Mouse (Mus musculus): ENCODE results near the gene Nptn.

Nptn gene

DNA sequence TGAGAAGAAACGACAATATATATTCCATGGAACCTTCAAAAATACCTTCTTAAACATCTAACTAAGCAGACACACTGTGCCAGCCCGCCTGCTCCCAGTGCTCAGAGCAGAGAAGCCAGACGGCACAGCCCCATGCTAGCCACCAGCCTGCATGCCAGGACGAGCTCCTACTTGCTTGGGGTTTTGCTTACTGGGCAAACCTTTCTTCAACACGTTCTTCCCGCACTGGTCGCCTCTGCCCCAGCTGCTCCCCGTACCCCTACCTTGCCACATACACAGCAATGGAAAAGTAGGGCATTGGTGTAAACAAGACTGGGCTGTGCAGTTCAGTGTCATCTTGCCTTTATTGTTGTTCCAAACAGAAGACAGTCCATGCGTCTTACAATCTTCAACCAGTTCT, 83.5 kb downstream of the Nptn start:
- no peaks in the 10 kb centered on the region for H3K27me3 ChIP-seq (ENCODE audit: insufficient read depth, low read length)
- H3K9me3 ChIP-seq (ENCODE audit: low read length) = no peaks in the 10 kb centered on the region
- H3K36me3 ChIP-seq (ENCODE audit: insufficient read depth, low read length) = peaks cover 18% of the 10 kb centered on the region
- no peak overlapping the region for H3K4me3 ChIP-seq (replicated peaks; ENCODE audit: low read length)
- TF ChIP-seq CTCF (conservative IDR thresholded peaks at IDR 0.05; ENCODE audit: low read length) (no peak), NANOG (IDR thresholded peaks at IDR 0.05; ENCODE audit: borderline replicate concordance, low read length) (no peak), POU5F1 (IDR thresholded peaks at IDR 0.05; ENCODE audit: borderline replicate concordance, low read length) (no peak)
- peaks cover 30% of the 10 kb centered on the region for H3K4me1 ChIP-seq (replicated peaks; ENCODE audit: low read depth, low read length)

DNA sequence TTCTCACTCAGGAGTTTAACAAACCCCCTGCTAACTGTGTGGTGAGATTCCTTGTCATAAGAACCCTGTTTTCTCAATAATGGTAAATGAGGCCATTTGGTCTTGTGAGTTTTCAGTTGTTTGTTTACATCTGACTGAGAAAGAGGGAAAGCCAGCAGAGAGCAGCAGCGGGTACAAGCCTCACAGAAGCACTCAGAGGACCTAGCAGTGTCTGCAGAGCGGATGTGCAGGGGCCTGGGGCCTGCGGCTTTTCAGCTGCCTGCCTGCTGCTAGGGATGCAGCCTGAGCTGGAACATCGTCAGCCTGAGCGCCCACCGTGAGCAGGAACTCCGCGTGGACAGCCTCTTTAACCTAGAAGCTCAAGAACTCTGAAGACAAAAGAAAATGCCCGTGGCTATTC, 84.2 kb downstream of the Nptn start:
- H3K4me1 ChIP-seq (replicated peaks; ENCODE audit: low read depth, low read length) = peaks cover 36% of the 10 kb centered on the region
- TF ChIP-seq CTCF (conservative IDR thresholded peaks at IDR 0.05; ENCODE audit: low read length) (no peak), POU5F1 (IDR thresholded peaks at IDR 0.05; ENCODE audit: borderline replicate concordance, low read length) (no peak), NANOG (IDR thresholded peaks at IDR 0.05; ENCODE audit: borderline replicate concordance, low read length) (no peak)
- peaks cover 18% of the 10 kb centered on the region for H3K36me3 ChIP-seq (ENCODE audit: insufficient read depth, low read length)
- no peak overlapping the region for H3K4me3 ChIP-seq (replicated peaks; ENCODE audit: low read length)
- no peaks in the 10 kb centered on the region for H3K27me3 ChIP-seq (ENCODE audit: insufficient read depth, low read length)
- no peaks in the 10 kb centered on the region for H3K9me3 ChIP-seq (ENCODE audit: low read length)

DNA sequence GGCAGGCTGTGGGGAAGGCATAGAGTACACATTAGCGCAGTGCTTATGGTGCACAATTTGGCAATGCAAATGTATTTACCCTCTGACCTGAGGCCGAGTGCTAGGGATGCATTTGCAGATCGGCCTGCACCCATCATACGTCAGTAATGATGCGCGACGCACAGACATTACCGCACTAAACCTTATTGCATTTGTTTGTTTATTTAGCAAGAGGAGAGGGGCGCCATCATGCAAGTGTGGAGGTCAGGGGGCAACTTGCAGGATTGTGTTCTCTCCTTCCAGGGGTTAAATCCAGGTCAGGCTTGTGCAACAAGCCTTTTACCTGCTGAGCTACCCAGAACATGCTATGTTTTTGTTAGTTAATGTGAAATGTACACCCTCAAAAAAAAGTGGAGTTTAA, 85.2 kb downstream of the Nptn start:
- H3K9me3 ChIP-seq (ENCODE audit: low read length) = no peaks in the 10 kb centered on the region
- peaks cover 14% of the 10 kb centered on the region for H3K36me3 ChIP-seq (ENCODE audit: insufficient read depth, low read length)
- no peaks in the 10 kb centered on the region for H3K27me3 ChIP-seq (ENCODE audit: insufficient read depth, low read length)
- TF ChIP-seq CTCF (conservative IDR thresholded peaks at IDR 0.05; ENCODE audit: low read length) (no peak), POU5F1 (IDR thresholded peaks at IDR 0.05; ENCODE audit: borderline replicate concordance, low read length) (no peak), NANOG (IDR thresholded peaks at IDR 0.05; ENCODE audit: borderline replicate concordance, low read length) (no peak)
- H3K4me1 ChIP-seq (replicated peaks; ENCODE audit: low read depth, low read length) = peaks cover 46% of the 10 kb centered on the region
- H3K4me3 ChIP-seq (replicated peaks; ENCODE audit: low read length) = no peak overlapping the region

DNA sequence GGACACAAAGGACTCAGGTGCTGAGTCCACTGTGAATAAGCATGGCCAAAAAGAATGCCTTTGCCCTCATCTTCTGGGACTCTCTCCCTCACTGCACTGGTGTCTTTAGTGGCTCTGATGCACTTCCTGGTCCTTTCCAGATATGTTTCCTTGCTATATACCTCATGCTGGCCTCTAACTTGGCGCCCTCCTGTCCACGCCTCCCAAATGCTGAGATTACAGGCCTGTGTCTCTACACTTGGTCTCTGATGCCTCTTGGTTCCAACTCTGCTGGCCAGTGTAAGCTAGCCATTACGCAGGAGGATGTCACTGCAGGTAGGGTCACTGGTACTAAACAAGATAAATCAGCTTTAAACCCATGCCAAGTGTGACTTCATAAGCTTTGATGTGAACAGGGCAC, 86.1 kb downstream of the Nptn start:
- no peak overlapping the region for H3K4me3 ChIP-seq (replicated peaks; ENCODE audit: low read length)
- H3K4me1 ChIP-seq (replicated peaks; ENCODE audit: low read depth, low read length) = peaks cover 55% of the 10 kb centered on the region
- H3K36me3 ChIP-seq (ENCODE audit: insufficient read depth, low read length) = peaks cover 5% of the 10 kb centered on the region; the same call in 1 of the 2 replicates
- no peaks in the 10 kb centered on the region for H3K27me3 ChIP-seq (ENCODE audit: insufficient read depth, low read length)
- TF ChIP-seq CTCF (conservative IDR thresholded peaks at IDR 0.05; ENCODE audit: low read length) = no peak
- TF ChIP-seq NANOG (IDR thresholded peaks at IDR 0.05; ENCODE audit: borderline replicate concordance, low read length) = no peak
- no peak for TF ChIP-seq POU5F1 (IDR thresholded peaks at IDR 0.05; ENCODE audit: borderline replicate concordance, low read length)
- no peaks in the 10 kb centered on the region for H3K9me3 ChIP-seq (ENCODE audit: low read length)

DNA sequence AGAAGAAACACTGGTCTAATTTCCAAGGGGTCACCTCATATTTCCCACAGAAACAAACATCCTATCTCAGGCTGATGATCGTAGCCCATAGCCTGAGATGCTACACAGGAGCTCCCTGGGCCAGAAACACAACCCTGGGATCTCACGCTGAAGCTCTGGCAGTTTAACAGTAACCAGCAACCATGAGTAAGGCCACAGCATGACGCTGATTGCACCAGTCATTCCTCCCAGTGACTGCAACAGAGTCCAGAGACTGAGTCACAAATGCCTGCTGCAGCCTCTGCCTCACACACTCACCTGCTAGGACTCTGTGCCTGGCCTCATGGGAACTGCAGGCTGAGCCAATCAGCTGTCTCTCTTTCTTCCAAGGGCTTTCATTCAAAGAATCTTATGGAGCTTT, 87.0 kb downstream of the Nptn start:
- peaks cover 4% of the 10 kb centered on the region; the same call in 1 of the 2 replicates for H3K36me3 ChIP-seq (ENCODE audit: insufficient read depth, low read length)
- no peaks in the 10 kb centered on the region for H3K9me3 ChIP-seq (ENCODE audit: low read length)
- peaks cover 61% of the 10 kb centered on the region for H3K4me1 ChIP-seq (replicated peaks; ENCODE audit: low read depth, low read length)
- H3K4me3 ChIP-seq (replicated peaks; ENCODE audit: low read length) = no peak overlapping the region
- no peak for TF ChIP-seq POU5F1 (IDR thresholded peaks at IDR 0.05; ENCODE audit: borderline replicate concordance, low read length)
- no peaks in the 10 kb centered on the region for H3K27me3 ChIP-seq (ENCODE audit: insufficient read depth, low read length)

DNA sequence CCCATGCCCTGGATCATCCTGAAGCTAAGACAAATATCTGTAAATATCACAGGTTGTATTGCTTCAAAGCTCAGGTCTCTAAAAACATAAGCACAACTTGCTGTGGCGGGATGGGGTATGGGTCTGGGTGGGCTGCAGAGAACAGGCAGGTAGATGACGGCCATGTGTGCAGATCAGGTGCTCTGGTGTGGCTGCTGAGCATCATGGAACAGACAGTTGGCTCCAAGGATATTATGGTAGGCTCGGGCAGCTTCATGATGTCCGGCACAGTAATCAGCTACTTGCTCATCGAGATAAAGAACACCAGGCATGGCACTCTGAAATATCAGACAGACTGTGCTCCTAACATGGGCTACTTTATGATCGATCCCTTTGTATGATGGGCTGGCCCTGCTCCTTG, 87.8 kb downstream of the Nptn start:
- no peak overlapping the region for H3K4me3 ChIP-seq (replicated peaks; ENCODE audit: low read length)
- TF ChIP-seq CTCF (conservative IDR thresholded peaks at IDR 0.05; ENCODE audit: low read length) (no peak), POU5F1 (IDR thresholded peaks at IDR 0.05; ENCODE audit: borderline replicate concordance, low read length) (no peak), NANOG (IDR thresholded peaks at IDR 0.05; ENCODE audit: borderline replicate concordance, low read length) (no peak)
- no peaks in the 10 kb centered on the region for H3K9me3 ChIP-seq (ENCODE audit: low read length)
- H3K4me1 ChIP-seq (replicated peaks; ENCODE audit: low read depth, low read length) = peaks cover 68% of the 10 kb centered on the region
- no peaks in the 10 kb centered on the region for H3K27me3 ChIP-seq (ENCODE audit: insufficient read depth, low read length)
- H3K36me3 ChIP-seq (ENCODE audit: insufficient read depth, low read length) = no peaks in the 10 kb centered on the region

DNA sequence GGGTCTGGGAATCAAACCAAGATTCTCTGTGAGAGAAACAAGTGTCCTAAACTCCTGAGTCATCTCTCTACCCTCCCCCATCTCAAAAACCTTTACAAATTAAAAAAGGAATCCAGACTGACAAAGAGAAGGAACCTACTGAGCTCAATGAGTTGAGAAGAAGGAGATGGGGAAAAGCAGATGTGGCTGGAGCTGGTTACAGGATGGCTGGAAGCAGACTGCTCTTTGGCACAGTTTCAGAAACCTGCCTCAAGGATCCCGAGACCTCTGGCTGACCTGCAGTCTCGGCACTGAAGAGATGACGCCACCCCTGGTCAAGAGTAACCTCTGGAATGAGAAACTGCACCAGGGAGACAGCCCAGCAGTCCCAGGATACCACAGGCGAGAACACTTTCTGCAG, 90.4 kb downstream of the Nptn start:
- TF ChIP-seq NANOG (IDR thresholded peaks at IDR 0.05; ENCODE audit: borderline replicate concordance, low read length) (no peak), CTCF (conservative IDR thresholded peaks at IDR 0.05; ENCODE audit: low read length) (no peak), POU5F1 (IDR thresholded peaks at IDR 0.05; ENCODE audit: borderline replicate concordance, low read length) (no peak)
- no peaks in the 10 kb centered on the region for H3K36me3 ChIP-seq (ENCODE audit: insufficient read depth, low read length)
- peaks cover 64% of the 10 kb centered on the region for H3K4me1 ChIP-seq (replicated peaks; ENCODE audit: low read depth, low read length)
- H3K9me3 ChIP-seq (ENCODE audit: low read length) = no peaks in the 10 kb centered on the region
- no peaks in the 10 kb centered on the region for H3K27me3 ChIP-seq (ENCODE audit: insufficient read depth, low read length)
- H3K4me3 ChIP-seq (replicated peaks; ENCODE audit: low read length) = no peak overlapping the region

DNA sequence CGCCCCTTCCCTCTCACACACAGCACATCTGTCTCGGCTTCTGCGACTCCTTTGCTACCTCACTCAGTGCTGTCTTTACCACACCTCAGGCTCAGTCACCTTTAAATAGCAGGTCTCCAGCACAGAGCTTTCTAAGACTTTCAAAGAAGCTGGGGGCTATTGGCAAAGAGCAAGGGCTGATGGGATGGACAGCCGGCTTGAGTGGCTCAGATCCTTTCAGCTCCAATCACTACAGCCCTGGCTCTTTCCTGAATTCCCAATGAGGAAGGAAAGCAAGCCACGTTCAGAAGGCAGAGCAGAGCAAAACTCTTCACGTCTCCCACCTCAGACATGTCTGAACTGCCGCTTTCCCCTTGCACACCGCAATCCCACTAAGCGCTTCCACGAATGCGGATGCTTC, 92.7 kb downstream of the Nptn start:
- Histone ChIP-seq H3K4me1 (replicated peaks; ENCODE audit: low read depth, low read length) (peaks cover 48% of the 10 kb centered on the region), H3K36me3 (ENCODE audit: insufficient read depth, low read length) (no peaks in the 10 kb centered on the region), H3K9me3 (ENCODE audit: low read length) (no peaks in the 10 kb centered on the region), H3K27me3 (ENCODE audit: insufficient read depth, low read length) (no peaks in the 10 kb centered on the region), H3K4me3 (replicated peaks; ENCODE audit: low read length) (no peak overlapping the region)
- TF ChIP-seq POU5F1 (IDR thresholded peaks at IDR 0.05; ENCODE audit: borderline replicate concordance, low read length) (no peak), CTCF (conservative IDR thresholded peaks at IDR 0.05; ENCODE audit: low read length) (no peak), NANOG (IDR thresholded peaks at IDR 0.05; ENCODE audit: borderline replicate concordance, low read length) (no peak)

DNA sequence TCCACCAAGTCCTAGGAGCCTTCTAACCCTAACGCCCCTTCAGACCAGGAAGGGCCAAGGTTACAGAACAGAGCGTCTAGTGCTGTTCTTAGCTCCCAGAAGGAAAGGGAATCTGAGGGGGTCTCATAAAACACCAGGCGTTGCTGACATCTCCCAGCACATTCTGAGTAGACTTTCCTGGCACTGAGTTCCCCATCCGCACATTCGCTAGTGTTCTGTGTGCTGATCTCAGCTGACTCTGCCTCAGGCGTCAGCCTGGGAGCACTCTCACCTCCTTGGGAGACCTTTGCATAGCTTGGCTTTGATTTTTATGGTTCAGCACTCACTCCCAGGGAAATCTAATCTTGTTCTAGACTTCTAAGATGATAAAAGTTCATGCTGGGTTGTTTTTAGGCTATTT, 93.3 kb downstream of the Nptn start:
- no peak overlapping the region for H3K4me3 ChIP-seq (replicated peaks; ENCODE audit: low read length)
- peaks cover 48% of the 10 kb centered on the region for H3K4me1 ChIP-seq (replicated peaks; ENCODE audit: low read depth, low read length)
- H3K9me3 ChIP-seq (ENCODE audit: low read length) = no peaks in the 10 kb centered on the region
- no peaks in the 10 kb centered on the region for H3K27me3 ChIP-seq (ENCODE audit: insufficient read depth, low read length)
- TF ChIP-seq NANOG (IDR thresholded peaks at IDR 0.05; ENCODE audit: borderline replicate concordance, low read length) = no peak
- TF ChIP-seq POU5F1 (IDR thresholded peaks at IDR 0.05; ENCODE audit: borderline replicate concordance, low read length) = no peak
- TF ChIP-seq CTCF (conservative IDR thresholded peaks at IDR 0.05; ENCODE audit: low read length) = no peak
- no peaks in the 10 kb centered on the region for H3K36me3 ChIP-seq (ENCODE audit: insufficient read depth, low read length)
